Mouse (Mus musculus) intestine, postnatal 0 days (tissue): ENCODE results near the gene Decr2. TPM values are rescaled to one million over a fixed set of nuclear protein-coding genes. Genes with fewer than 3 reads are reported as not detected.
A peak's percentile ranks its signal among the peaks of the same experiment; 100 is the strongest.

ENCODE experiments used
- ATAC-seq: fragments of 200-750 bp; cut with Nextera tagmentation; 2 replicates; pipeline ENCODE4 v1.8.0; 2017; ENCODE audit warnings: mild to moderate bottlenecking, moderate TSS enrichment, moderate library complexity
- H3K27ac ChIP-seq: fragments of 300-500 bp; sonication (generic); 2 replicates; pipeline ENCODE4 v1.5.1; 2014; ENCODE audit warnings: mild to moderate bottlenecking, low read depth, low read length, moderate library complexity
- H3K27me3 ChIP-seq: fragments of 300-500 bp; sonication (generic); replicated peaks from 2 replicates; pipeline ENCODE4 v1.6.1; 2014; ENCODE audit warnings: low read length, mixed read lengths; ENCODE audit not compliant: control insufficient read depth, insufficient read depth
- H3K36me3 ChIP-seq: fragments of 300-500 bp; sonication (generic); 2 replicates; pipeline ENCODE4 v1.6.1; 2014; ENCODE audit warnings: mild to moderate bottlenecking, moderate library complexity; ENCODE audit not compliant: control insufficient read depth, insufficient read depth
- H3K4me1 ChIP-seq: fragments of 300-500 bp; sonication (generic); replicated peaks from 2 replicates; pipeline ENCODE4 v1.6.1; 2014; ENCODE audit warnings: antibody characterized with exemption, low read length, mixed read lengths; ENCODE audit not compliant: control insufficient read depth, insufficient read depth
- H3K4me2 ChIP-seq: fragments of 300-500 bp; sonication (generic); replicated peaks from 2 replicates; pipeline ENCODE4 v1.6.1; 2014; ENCODE audit warnings: low read depth, mild to moderate bottlenecking, moderate library complexity
- H3K4me3 ChIP-seq: fragments of 300-500 bp; sonication (generic); 2 replicates; pipeline ENCODE4 v1.5.1; 2014; ENCODE audit warnings: low read depth, low read length
- H3K9ac ChIP-seq: fragments of 300-500 bp; sonication (generic); 2 replicates; pipeline ENCODE4 v1.6.1; 2014; ENCODE audit warnings: mild to moderate bottlenecking, low read depth, low read length
- H3K9me3 ChIP-seq: fragments of 300-500 bp; sonication (generic); 2 replicates; pipeline ENCODE4 v1.6.1; 2016; ENCODE audit warnings: mixed run types; ENCODE audit not compliant: control insufficient read depth
- CTCF ChIP-seq: sonication (generic); IDR thresholded peaks from 2 replicates; pipeline ENCODE4 v1.5.1; 2016; ENCODE audit warnings: low read depth, mild to moderate bottlenecking, control low read depth, antibody characterized with exemption, moderate library complexity
- WGBS: fragments of 180-500 bp; shearing (Covaris S2); extraction: QIAGEN DNeasy Blood & Tissue Kit; methylation state at CpG from one replicate; pipeline ENCODE4 v1.1.7; 2014; 5-methylcytosine and 5-hydroxymethylcytosine counted together
- polyA plus RNA-seq: library from polyadenylated mRNA; unstranded; fragments of >200 nt; fragmentation: Nextera tagmentation; extraction: Ambion mirVana; gene quantifications from 2 replicates; pipeline ENCODE4 v1.2.1, GENCODE M21; 2015

Decr2 gene
- polyA plus RNA-seq, 1 experiment from 2014 or later: 37.4 TPM

- Histone ChIP-seq H3K4me3 (peak within 1 kb of the TSS; percentile 88), H3K4me1 (peaks cover 16% of the 10 kb centered on the region), H3K9ac (peak within 1 kb of the TSS; percentile 66), H3K9me3 (no peaks in the 10 kb centered on the region), H3K27ac (peak within 1 kb of the TSS; percentile 57; the same call in 1 of the 2 replicates), H3K36me3 (no peaks in the 10 kb centered on the region; the same call in 1 of the 2 replicates), H3K27me3 (no peaks in the 10 kb centered on the region), H3K4me2 (peak within 1 kb of the TSS; percentile 99)
- peak; percentile 82 for ATAC-seq
- under 1% methylated on average over 94 of the region's 94 CpGs for WGBS
- no peak for TF ChIP-seq CTCF
Measured at GRCm38 (mm10) chr17:26068831-26069739, 21.1 kb downstream of the Decr2 start, which contains the start of gene Rab11fip3. Gene Rab11fip3 (minus strand): TSS chr17:26069555.

- TF ChIP-seq CTCF: no peak
- WGBS: 3% methylated on average over 44 of the region's 44 CpGs
- Histone ChIP-seq H3K4me2 (peak overlapping the region; percentile 99), H3K27me3 (no peaks in the 10 kb centered on the region), H3K27ac (no peak overlapping the region), H3K4me1 (peaks cover 16% of the 10 kb centered on the region), H3K9ac (peak overlapping the region; percentile 66), H3K9me3 (no peaks in the 10 kb centered on the region), H3K4me3 (peak overlapping the region; percentile 88), H3K36me3 (peaks cover 6% of the 10 kb centered on the region; the same call in 1 of the 2 replicates)
- no peak for ATAC-seq
Measured at GRCm38 (mm10) chr17:26068024-26068830, 21.9 kb downstream of the Decr2 start.

GRCm38 (mm10) chr17:26066488-26067020, 23.6 kb downstream of the Decr2 start:
- H3K9me3 ChIP-seq: no peaks in the 10 kb centered on the region
- peaks cover 16% of the 10 kb centered on the region for H3K4me1 ChIP-seq
- no peaks in the 10 kb centered on the region for H3K27me3 ChIP-seq
- H3K36me3 ChIP-seq: peaks cover 6% of the 10 kb centered on the region; the same call in 1 of the 2 replicates
- no peak for ATAC-seq
- H3K27ac ChIP-seq: no peak overlapping the region
- no peak for TF ChIP-seq CTCF
- 90% methylated on average over 7 of the region's 7 CpGs for WGBS
- no peak overlapping the region for H3K9ac ChIP-seq
- H3K4me3 ChIP-seq: no peak overlapping the region
- H3K4me2 ChIP-seq: peak overlapping the region; percentile 99

GRCm38 (mm10) chr17:26064916-26065315, 25.2 kb downstream of the Decr2 start:
- Histone ChIP-seq H3K4me2 (no peak overlapping the region), H3K4me1 (peaks cover 15% of the 10 kb centered on the region), H3K27me3 (no peaks in the 10 kb centered on the region), H3K36me3 (peaks cover 6% of the 10 kb centered on the region; the same call in 1 of the 2 replicates), H3K27ac (no peak overlapping the region), H3K4me3 (no peak overlapping the region), H3K9ac (no peak overlapping the region), H3K9me3 (no peaks in the 10 kb centered on the region)
- no peak for ATAC-seq
- WGBS: 65% methylated on average over 6 of the region's 6 CpGs
- TF ChIP-seq CTCF: no peak

- TF ChIP-seq CTCF: no peak
- Histone ChIP-seq H3K36me3 (no peaks in the 10 kb centered on the region; the same call in 1 of the 2 replicates), H3K9ac (no peak overlapping the region), H3K4me3 (no peak overlapping the region), H3K4me2 (no peak overlapping the region), H3K27me3 (no peaks in the 10 kb centered on the region), H3K4me1 (no peaks in the 10 kb centered on the region), H3K9me3 (no peaks in the 10 kb centered on the region), H3K27ac (no peak overlapping the region)
- no peak for ATAC-seq
- 64% methylated on average over 9 of the region's 9 CpGs for WGBS
Measured at GRCm38 (mm10) chr17:26057787-26058567, 32.2 kb downstream of the Decr2 start.
